Mouse (Mus musculus) hindbrain, embryonic 11.5 days (tissue): ENCODE measurements around the gene Zfr2. TPM values are rescaled to one million over a fixed set of nuclear protein-coding genes. Genes with fewer than 3 reads are reported as not detected.

Source experiments
- ATAC-seq: fragments of 200-750 bp; cut with Nextera tagmentation; 2 replicates; pipeline ENCODE4 v1.8.0; 2017; ENCODE audit warnings: mild to moderate bottlenecking, moderate TSS enrichment, moderate library complexity; ENCODE audit not compliant: low FRiP score
- DNase-seq: peaks from one replicate; pipeline ENCODE4 v3.0.0-alpha.2; 2015; ENCODE audit warnings: low spot score
- H3K27ac ChIP-seq: fragments of 300-500 bp; sonication (generic); 2 replicates; pipeline ENCODE4 v1.5.1; 2014; ENCODE audit warnings: mild to moderate bottlenecking, low read depth, low read length
- H3K27me3 ChIP-seq: fragments of 300-500 bp; sonication (generic); 2 replicates; pipeline ENCODE4 v1.6.1; 2014; ENCODE audit warnings: mild to moderate bottlenecking, low read length, moderate library complexity, mixed read lengths; ENCODE audit not compliant: control insufficient read depth, insufficient read depth
- H3K36me3 ChIP-seq: fragments of 300-500 bp; sonication (generic); 2 replicates; pipeline ENCODE4 v1.6.1; 2014; ENCODE audit warnings: mild to moderate bottlenecking, low read length, moderate library complexity, mixed read lengths; ENCODE audit not compliant: control insufficient read depth, insufficient read depth
- H3K4me1 ChIP-seq: fragments of 300-500 bp; sonication (generic); replicated peaks from 2 replicates; pipeline ENCODE4 v1.6.1; 2014; ENCODE audit warnings: low read length, mixed read lengths; ENCODE audit not compliant: control insufficient read depth, insufficient read depth
- H3K4me2 ChIP-seq: fragments of 300-500 bp; sonication (generic); replicated peaks from 2 replicates; pipeline ENCODE4 v1.6.1; 2014; ENCODE audit warnings: mild to moderate bottlenecking, low read depth, low read length
- H3K4me3 ChIP-seq: fragments of 300-500 bp; sonication (generic); 2 replicates; pipeline ENCODE4 v1.5.1; 2014; ENCODE audit warnings: low read depth, low read length
- H3K9ac ChIP-seq: fragments of 300-500 bp; sonication (generic); 2 replicates; pipeline ENCODE4 v1.6.1; 2014; ENCODE audit warnings: low read depth, low read length
- H3K9me3 ChIP-seq: fragments of 300-500 bp; sonication (generic); 2 replicates; pipeline ENCODE4 v1.6.1; 2016; ENCODE audit warnings: low read length; ENCODE audit not compliant: control insufficient read depth
- WGBS: fragments of 180-500 bp; shearing (Covaris S2); extraction: QIAGEN DNeasy Blood & Tissue Kit; methylation state at CpG from one replicate; pipeline ENCODE4 v1.1.7; 2014; 5-methylcytosine and 5-hydroxymethylcytosine counted together
- polyA plus RNA-seq: library from polyadenylated mRNA; unstranded; fragments of >200 nt; fragmentation: Nextera tagmentation; extraction: Ambion mirVana; gene quantifications from 2 replicates; pipeline ENCODE4 v1.2.1, GENCODE M21; 2014

Gene Zfr2
- polyA plus RNA-seq, result 3.4 and 4.3 TPM in 2 replicates

DNA sequence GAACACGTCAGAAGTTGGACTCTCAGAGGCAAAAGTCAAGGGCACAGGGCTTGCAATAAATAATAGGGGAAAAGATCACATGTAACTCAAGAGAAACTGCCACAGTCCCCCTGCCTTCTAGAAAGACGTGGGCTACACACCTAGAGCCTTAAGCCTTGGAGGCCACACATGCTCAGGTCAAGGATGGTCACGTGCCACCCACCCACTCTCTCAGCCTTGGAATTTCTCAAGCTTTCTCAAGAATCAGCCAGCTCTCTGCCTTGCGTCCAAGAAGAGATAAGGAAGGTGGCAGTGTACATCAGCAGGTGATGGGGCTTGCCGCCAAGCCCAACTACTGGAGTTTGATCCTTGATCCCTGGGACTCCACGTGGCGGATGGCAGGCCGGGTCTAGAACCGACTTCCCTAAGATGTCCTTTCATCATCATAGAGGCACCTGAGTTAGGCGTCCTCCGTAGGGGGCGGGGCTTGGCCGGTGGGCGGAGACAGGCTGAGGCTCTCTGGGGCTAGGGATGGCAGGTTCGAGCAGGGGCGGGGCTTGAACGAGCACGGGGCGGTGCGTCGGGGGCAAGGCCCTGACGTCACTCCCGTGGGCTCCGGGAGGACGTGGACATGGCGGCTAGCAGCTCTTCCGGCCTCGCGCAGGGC is at the start of gene Zfr2:
TSS of gene Zfr2 (plus strand) at position 576 of the 646 bp plus-strand sequence.
- peak within 1 kb of the TSS; percentile 77 for H3K4me3 ChIP-seq
- peak; percentile 74 for ATAC-seq
- WGBS, result 6% methylated on average over 29 of the region's 29 CpGs
- H3K9me3 ChIP-seq, result no peaks in the 10 kb centered on the region
- H3K27ac ChIP-seq, result no peak within 1 kb of the TSS
- DNase-seq, result peak; percentile 86
- H3K4me2 ChIP-seq, result peak within 1 kb of the TSS; percentile 70
- H3K4me1 ChIP-seq, result peaks cover 3% of the 10 kb centered on the region; the same call in 1 of the 2 replicates
- H3K9ac ChIP-seq, result peak within 1 kb of the TSS; percentile 75
- H3K27me3 ChIP-seq, result peaks cover 13% of the 10 kb centered on the region
- no peaks in the 10 kb centered on the region for H3K36me3 ChIP-seq

DNA sequence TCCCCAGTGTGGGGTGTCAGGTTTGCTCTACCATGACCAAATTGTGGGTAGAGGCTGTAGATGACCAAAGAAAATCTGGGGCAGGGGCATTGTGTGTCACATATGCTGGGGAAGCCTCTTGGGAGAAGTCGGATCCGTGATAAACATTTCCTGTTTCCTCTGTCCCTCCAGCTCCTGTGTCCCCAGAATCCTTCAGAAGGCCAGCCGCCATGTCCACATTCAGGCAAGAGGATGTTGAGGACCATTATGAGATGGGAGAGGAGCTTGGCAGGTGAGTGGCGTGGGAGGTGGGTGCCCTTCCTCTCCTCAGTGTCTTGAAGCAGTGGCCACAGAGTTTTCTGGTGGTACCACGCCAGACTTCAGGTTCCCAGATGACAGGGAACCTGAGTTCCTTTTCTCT is 49.1 kb upstream of the Zfr2 start, which contains the start of gene 4930442H23Rik:
TSS of gene 4930442H23Rik (minus strand) at position 45 of the 400 bp plus-strand sequence.
- WGBS, result 84% methylated on average over 5 of the region's 5 CpGs
- Histone ChIP-seq H3K27ac (peak within 1 kb of the TSS; percentile 65), H3K4me2 (peak within 1 kb of the TSS; percentile 57), H3K36me3 (peaks cover 31% of the 10 kb centered on the region), H3K27me3 (no peaks in the 10 kb centered on the region), H3K4me3 (peak within 1 kb of the TSS; percentile 78), H3K9ac (peak within 1 kb of the TSS; percentile 73), H3K4me1 (no peaks in the 10 kb centered on the region; the same call in 1 of the 2 replicates), H3K9me3 (no peaks in the 10 kb centered on the region)
- no peak for ATAC-seq
- no peak for DNase-seq

DNA sequence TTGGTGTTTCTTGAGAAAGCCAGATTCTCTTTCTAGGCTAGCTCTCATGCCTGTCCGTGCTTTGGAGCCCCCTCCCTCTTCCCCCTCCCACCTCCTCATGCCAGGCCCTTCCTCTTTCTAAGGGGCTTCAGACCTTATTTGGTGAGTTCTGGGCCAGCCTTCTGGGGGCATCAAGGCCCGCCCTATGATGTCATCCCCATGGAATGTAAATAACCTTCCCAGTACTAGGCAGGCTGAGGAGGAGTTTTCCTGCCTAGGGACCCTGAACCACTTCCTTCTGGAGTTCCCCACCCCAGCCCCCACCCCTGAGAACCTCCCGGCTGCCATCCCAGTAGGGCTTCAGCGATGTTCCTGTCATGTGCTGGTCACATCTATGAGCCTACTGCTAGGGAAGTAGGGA is 48.2 kb upstream of the Zfr2 start:
- Histone ChIP-seq H3K4me2 (no peak overlapping the region), H3K27ac (no peak overlapping the region), H3K4me1 (no peaks in the 10 kb centered on the region; the same call in 1 of the 2 replicates), H3K27me3 (no peaks in the 10 kb centered on the region), H3K4me3 (no peak overlapping the region), H3K36me3 (peaks cover 21% of the 10 kb centered on the region), H3K9me3 (no peaks in the 10 kb centered on the region), H3K9ac (no peak overlapping the region)
- DNase-seq (no peak), ATAC-seq (no peak)
- WGBS, result 49% methylated on average over 4 of the region's 4 CpGs

DNA sequence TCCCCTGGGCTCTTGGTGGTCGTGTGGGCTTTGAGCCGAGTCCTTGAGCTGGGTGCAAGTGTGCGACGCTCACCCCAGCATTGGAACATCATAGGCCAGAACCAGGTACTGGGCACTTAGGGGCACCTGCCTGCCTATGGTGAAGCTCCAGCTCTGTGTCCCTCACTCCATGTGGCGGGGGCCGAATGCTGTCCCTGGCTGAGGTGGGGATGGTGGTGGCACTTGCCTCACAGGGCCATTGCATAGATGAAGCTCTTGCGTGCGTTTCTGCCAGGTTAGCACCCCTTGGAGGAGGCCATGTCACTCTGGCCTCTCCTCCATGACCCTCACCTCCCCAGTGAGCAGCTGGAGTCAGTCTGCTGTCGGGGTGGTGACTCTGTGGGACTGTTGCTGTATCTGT is 45.8 kb upstream of the Zfr2 start:
- Histone ChIP-seq H3K4me2 (no peak overlapping the region), H3K27ac (no peak overlapping the region), H3K27me3 (no peaks in the 10 kb centered on the region), H3K4me3 (no peak overlapping the region), H3K4me1 (no peaks in the 10 kb centered on the region; the same call in 1 of the 2 replicates), H3K9ac (no peak overlapping the region), H3K9me3 (no peaks in the 10 kb centered on the region), H3K36me3 (0 out of 2 replicates have a peak, but pooled peaks cover 2% of the 10 kb centered on the region)
- ATAC-seq (no peak), DNase-seq (no peak)
- 94% methylated on average over 9 of the region's 9 CpGs for WGBS

DNA sequence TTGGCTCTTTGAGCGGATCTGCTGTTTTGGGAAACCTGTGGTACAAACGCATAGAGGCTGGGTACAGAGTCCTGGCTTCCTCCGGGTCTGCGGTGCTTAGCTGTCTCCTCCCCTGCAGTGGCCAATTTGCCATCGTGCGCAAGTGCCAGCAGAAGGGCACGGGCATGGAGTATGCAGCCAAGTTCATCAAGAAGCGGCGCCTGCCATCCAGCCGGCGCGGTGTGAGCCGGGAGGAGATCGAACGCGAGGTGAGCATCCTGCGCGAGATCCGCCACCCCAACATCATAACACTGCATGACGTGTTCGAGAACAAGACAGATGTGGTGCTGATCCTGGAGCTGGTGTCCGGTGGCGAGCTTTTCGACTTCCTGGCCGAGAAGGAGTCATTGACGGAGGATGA is 43.1 kb upstream of the Zfr2 start:
- peaks cover 8% of the 10 kb centered on the region for H3K27me3 ChIP-seq
- no peak overlapping the region for H3K27ac ChIP-seq
- H3K36me3 ChIP-seq, result 0 out of 2 replicates have a peak, but pooled peaks cover 2% of the 10 kb centered on the region
- no peaks in the 10 kb centered on the region for H3K9me3 ChIP-seq
- peaks cover 8% of the 10 kb centered on the region for H3K4me1 ChIP-seq
- ATAC-seq, result no peak
- H3K4me3 ChIP-seq, result no peak overlapping the region
- DNase-seq, result no peak
- no peak overlapping the region for H3K9ac ChIP-seq
- no peak overlapping the region for H3K4me2 ChIP-seq
- 81% methylated on average over 26 of the region's 26 CpGs for WGBS

DNA sequence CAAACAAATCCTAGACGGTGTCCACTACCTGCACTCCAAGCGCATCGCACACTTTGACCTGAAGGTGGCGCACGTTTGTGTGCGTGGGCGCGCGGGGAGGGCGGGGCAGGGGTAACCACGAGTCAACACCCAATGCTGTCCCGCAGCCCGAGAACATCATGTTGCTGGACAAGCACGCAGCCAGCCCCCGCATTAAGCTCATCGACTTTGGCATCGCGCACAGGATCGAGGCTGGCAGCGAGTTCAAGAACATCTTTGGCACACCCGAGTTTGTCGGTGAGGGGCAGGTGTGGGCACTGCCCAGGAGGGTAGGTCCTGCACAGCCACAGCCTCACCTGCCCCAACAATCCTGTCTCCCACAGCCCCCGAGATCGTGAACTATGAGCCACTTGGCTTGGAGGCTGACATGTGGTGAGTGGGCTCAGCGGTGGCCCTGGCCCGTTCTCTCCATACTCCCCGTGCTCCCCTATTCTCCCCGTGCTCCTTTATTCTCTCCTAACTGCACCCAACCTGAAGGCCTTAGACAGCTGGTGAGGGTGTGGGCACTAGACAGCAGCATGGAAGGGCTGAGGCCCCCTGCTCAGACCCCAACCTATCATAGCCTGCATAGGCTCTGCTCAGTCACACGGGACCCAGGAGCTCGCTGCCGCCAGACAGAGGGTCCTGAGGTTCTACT is 42.6 kb upstream of the Zfr2 start:
- WGBS, result 69% methylated on average over 31 of the region's 31 CpGs
- Histone ChIP-seq H3K36me3 (0 out of 2 replicates have a peak, but pooled peaks cover 2% of the 10 kb centered on the region), H3K27me3 (peaks cover 14% of the 10 kb centered on the region), H3K4me2 (no peak overlapping the region), H3K4me3 (no peak overlapping the region), H3K4me1 (peaks cover 8% of the 10 kb centered on the region), H3K9ac (no peak overlapping the region), H3K9me3 (no peaks in the 10 kb centered on the region), H3K27ac (no peak overlapping the region)
- ATAC-seq, result no peak
- DNase-seq, result peak; percentile 59

DNA sequence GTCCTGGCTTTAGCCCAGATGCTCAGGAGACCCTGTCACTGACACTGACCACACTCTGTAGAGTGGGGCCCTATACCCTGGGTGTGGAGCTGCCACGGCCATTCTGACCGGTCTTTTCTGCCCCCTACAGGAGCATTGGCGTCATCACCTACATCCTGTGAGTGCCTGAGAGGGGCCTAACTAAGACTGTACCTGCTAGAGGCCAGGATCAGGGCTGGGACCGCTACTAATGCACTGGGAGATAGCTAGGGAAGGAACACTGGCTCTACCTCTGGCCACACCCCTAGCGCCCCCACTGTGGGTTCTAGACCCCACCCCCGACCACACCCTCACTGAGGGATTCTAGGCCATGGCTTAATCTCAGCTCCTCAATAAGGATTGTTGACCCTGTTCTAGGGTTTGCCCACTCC is 42.0 kb upstream of the Zfr2 start:
- Histone ChIP-seq H3K9ac (no peak overlapping the region), H3K9me3 (no peaks in the 10 kb centered on the region), H3K27ac (no peak overlapping the region), H3K27me3 (peaks cover 19% of the 10 kb centered on the region), H3K4me3 (no peak overlapping the region), H3K36me3 (0 out of 2 replicates have a peak, but pooled peaks cover 2% of the 10 kb centered on the region), H3K4me1 (peaks cover 8% of the 10 kb centered on the region), H3K4me2 (no peak overlapping the region)
- 76% methylated on average over 6 of the region's 6 CpGs for WGBS
- ATAC-seq (no peak), DNase-seq (no peak)

DNA sequence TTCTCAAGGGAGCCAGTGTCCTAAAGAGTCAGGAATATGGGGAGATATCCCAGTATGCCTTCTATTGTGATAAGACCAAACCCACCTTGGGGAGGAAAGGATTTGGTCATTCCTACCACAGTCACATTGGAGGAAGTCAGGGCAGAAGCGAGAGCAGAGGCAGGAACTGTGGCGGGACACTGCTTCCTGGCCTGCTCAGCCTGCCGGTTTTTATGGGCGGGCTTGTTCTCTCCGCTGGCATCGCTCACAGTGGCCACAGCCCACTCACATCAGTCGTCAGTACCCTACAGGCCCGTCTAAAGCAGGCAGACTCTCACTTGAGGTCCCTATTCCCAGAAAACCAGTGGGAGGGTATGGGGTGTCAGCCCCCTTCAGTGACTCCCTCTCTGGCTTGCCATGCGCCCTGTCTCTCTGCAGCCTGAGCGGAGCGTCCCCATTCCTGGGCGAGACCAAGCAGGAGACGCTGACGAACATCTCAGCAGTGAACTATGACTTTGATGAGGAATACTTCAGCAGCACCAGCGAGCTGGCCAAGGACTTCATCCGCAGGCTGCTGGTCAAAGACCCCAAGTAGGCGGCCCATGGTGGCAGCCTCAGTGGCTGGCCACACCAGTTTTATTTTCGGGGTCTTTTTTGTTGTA is 41.5 kb upstream of the Zfr2 start:
- H3K4me2 ChIP-seq, result peak overlapping the region; percentile 96
- DNase-seq (no peak), ATAC-seq (no peak)
- H3K4me3 ChIP-seq, result no peak overlapping the region; the same call in 1 of the 2 replicates
- 0 out of 2 replicates have a peak, but pooled peaks cover 2% of the 10 kb centered on the region for H3K36me3 ChIP-seq
- no peaks in the 10 kb centered on the region for H3K9me3 ChIP-seq
- no peak overlapping the region for H3K9ac ChIP-seq
- peaks cover 8% of the 10 kb centered on the region for H3K4me1 ChIP-seq
- WGBS, result 88% methylated on average over 18 of the region's 18 CpGs
- H3K27me3 ChIP-seq, result peaks cover 23% of the 10 kb centered on the region
- no peak overlapping the region for H3K27ac ChIP-seq
